Mouse (Mus musculus) embryonic facial prominence, embryonic 12.5 days (tissue): Measurements from ENCODE around the gene Flt3. TPM values are rescaled to one million over a fixed set of nuclear protein-coding genes. Genes with fewer than 3 reads are reported as not detected.

Source experiments
- ATAC-seq: fragments of 200-750 bp; cut with Nextera tagmentation; 2 replicates; pipeline ENCODE4 v1.8.0; 2017; ENCODE audit not compliant: insufficient number of reproducible peaks, insufficient read depth, low FRiP score, low TSS enrichment
- H3K27ac ChIP-seq: fragments of 300-500 bp; sonication (generic); 2 replicates; pipeline ENCODE4 v1.5.1; 2016; ENCODE audit warnings: mild to moderate bottlenecking
- H3K27me3 ChIP-seq: fragments of 300-500 bp; sonication (generic); 2 replicates; pipeline ENCODE4 v1.6.1; 2016; ENCODE audit warnings: mild to moderate bottlenecking, moderate library complexity
- H3K36me3 ChIP-seq: fragments of 300-500 bp; sonication (generic); 2 replicates; pipeline ENCODE4 v1.6.1; 2016; ENCODE audit warnings: mild to moderate bottlenecking
- H3K4me1 ChIP-seq: fragments of 300-500 bp; sonication (generic); 2 replicates; pipeline ENCODE4 v1.6.1; 2016
- H3K4me2 ChIP-seq: fragments of 300-500 bp; sonication (generic); replicated peaks from 2 replicates; pipeline ENCODE4 v1.6.1; 2016; ENCODE audit warnings: mild to moderate bottlenecking, moderate library complexity
- H3K4me3 ChIP-seq: fragments of 300-500 bp; sonication (generic); 2 replicates; pipeline ENCODE4 v1.5.1; 2016; ENCODE audit warnings: mild to moderate bottlenecking
- H3K9ac ChIP-seq: fragments of 300-500 bp; sonication (generic); 2 replicates; pipeline ENCODE4 v1.6.1; 2016; ENCODE audit warnings: mild to moderate bottlenecking, moderate library complexity
- H3K9me3 ChIP-seq: fragments of 300-500 bp; sonication (generic); 2 replicates; pipeline ENCODE4 v1.6.1; 2016; ENCODE audit warnings: mild to moderate bottlenecking, moderate library complexity
- WGBS: fragments of 180-500 bp; shearing (Covaris S2); methylation state at CpG from one replicate; pipeline ENCODE4 v1.1.7; 2016; 5-methylcytosine and 5-hydroxymethylcytosine counted together
- polyA plus RNA-seq: library from polyadenylated mRNA; unstranded; fragments of >200 nt; fragmentation: Nextera tagmentation; extraction: Ambion mirVana; gene quantifications from 2 replicates; pipeline ENCODE4 v1.2.1, GENCODE M21; 2016

Gene Flt3
- polyA plus RNA-seq, 1 experiment from 2014 or later = 0.37 TPM

DNA sequence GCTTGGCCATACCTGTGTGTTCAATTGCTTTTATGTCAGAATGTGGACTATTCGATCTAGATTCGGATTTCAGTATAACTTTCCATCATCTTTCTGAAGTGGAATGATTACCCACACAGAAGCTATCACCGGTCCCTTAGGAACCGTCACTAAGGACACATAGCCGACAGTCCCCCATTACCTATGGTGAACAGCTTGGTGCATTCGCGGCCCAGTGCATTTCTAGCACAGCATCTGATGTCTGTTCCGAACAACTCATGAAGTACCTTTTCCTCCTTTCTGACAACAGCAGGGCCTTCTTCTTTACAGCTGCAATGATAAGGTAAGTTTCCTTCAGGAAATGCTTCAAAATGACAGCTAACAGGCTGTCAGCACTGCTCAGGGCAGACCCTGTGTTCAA is 30.0 kb downstream of the Flt3 start:
- Histone ChIP-seq H3K9ac (no peak overlapping the region), H3K4me3 (no peak overlapping the region), H3K9me3 (no peaks in the 10 kb centered on the region), H3K4me2 (no peak overlapping the region), H3K36me3 (no peaks in the 10 kb centered on the region), H3K27ac (no peak overlapping the region), H3K4me1 (no peaks in the 10 kb centered on the region), H3K27me3 (no peaks in the 10 kb centered on the region)
- no peak for ATAC-seq
- 86% methylated on average over 8 of the region's 8 CpGs for WGBS

DNA sequence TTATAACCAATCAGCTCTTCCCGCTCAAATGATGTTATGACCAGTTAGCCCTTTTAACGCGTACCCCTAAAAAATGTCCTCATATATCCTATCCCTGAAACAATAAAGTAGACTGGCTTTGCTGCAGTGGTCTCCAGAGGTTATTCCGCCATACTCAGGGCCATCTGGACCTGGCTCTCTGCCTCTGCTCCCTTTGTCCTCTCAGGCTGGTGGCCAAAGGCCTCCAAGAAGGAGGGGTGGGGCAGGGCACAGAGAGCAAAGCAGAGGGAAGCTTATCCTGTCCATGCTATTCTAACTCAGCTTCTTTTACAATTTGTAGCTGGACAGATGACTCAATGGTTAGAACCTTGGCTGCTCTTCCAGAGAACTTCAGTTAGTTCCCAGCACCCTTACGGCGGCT is 32.1 kb downstream of the Flt3 start:
- H3K9ac ChIP-seq = no peak overlapping the region

DNA sequence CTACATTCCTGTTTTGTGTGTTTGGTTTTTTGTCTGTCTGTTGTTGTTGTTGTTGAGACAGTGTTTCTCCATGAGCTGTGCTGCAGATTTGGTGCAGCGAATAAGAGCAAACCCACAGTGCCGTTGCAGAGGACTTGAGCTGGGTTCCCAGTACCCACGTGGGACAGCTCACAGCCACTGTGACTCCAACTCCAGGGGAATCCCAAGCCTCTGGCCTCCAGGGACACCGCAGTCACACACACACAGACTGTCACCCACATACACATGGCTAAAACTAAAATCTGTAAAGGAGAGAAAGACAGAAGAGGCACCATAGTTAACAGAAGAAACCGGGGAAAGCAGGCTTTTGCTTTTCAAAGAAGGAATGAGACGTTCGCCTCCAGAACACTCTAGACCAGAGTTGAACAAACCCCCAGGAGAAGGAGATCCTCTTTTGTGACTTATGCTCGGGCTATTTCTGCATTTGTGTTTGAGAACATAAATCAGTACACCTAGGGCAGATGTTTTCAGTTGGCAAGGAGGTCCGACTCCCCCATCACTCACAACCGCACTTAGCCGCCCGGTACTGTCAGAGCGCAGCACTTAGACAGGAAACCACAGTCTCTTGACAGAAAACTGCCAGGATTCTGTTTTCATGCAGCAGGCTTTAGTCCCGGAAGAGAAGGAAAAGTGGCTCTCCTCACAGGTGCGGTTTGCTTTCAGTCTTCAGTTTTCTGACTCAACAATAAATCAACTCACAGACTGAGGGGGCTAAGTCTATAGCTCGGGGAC is 34.1 kb downstream of the Flt3 start:
- Histone ChIP-seq H3K36me3 (no peaks in the 10 kb centered on the region), H3K4me2 (no peak overlapping the region), H3K4me1 (no peaks in the 10 kb centered on the region), H3K9ac (no peak overlapping the region), H3K4me3 (no peak overlapping the region), H3K27me3 (no peaks in the 10 kb centered on the region), H3K9me3 (no peaks in the 10 kb centered on the region), H3K27ac (no peak overlapping the region)
- no peak for ATAC-seq
- WGBS = 64% methylated on average over 16 of the region's 16 CpGs

More for the DNA sequence above, 32.1 kb downstream of the Flt3 start:
- H3K4me1 ChIP-seq = no peaks in the 10 kb centered on the region
- no peak overlapping the region for H3K4me3 ChIP-seq
- no peak for ATAC-seq
- no peak overlapping the region for H3K27ac ChIP-seq
- H3K27me3 ChIP-seq = no peaks in the 10 kb centered on the region
- H3K9me3 ChIP-seq = no peaks in the 10 kb centered on the region
- no peaks in the 10 kb centered on the region for H3K36me3 ChIP-seq
- no peak overlapping the region for H3K4me2 ChIP-seq
- WGBS = 89% methylated on average over 6 of the region's 6 CpGs

DNA sequence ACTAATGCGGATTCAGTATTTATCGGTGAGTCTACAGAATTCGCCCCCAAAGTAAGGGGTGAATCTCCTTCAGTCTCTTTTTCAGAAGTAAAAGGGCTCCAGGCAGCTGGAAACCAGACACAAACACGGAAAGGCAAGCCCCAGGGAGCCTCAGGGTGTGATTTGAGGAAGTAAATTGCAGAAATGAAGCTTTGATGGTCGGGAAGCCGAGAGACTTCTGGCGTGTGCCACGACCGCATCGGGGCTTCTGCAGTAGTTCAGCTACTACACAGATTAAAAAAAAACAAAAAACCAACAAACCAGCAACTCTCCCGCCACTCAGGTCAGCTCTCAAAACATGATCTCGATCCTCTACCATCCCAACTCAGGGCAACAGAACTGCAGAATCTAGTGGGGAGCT is 37.2 kb downstream of the Flt3 start:
- no peak overlapping the region for H3K27ac ChIP-seq
- no peak for ATAC-seq
- H3K4me3 ChIP-seq = no peak overlapping the region
- no peak overlapping the region for H3K4me2 ChIP-seq
- H3K4me1 ChIP-seq = no peaks in the 10 kb centered on the region
- no peaks in the 10 kb centered on the region for H3K36me3 ChIP-seq
- no peaks in the 10 kb centered on the region for H3K27me3 ChIP-seq
- no peaks in the 10 kb centered on the region for H3K9me3 ChIP-seq
- no peak overlapping the region for H3K9ac ChIP-seq
- WGBS = 62% methylated on average over 12 of the region's 12 CpGs

DNA sequence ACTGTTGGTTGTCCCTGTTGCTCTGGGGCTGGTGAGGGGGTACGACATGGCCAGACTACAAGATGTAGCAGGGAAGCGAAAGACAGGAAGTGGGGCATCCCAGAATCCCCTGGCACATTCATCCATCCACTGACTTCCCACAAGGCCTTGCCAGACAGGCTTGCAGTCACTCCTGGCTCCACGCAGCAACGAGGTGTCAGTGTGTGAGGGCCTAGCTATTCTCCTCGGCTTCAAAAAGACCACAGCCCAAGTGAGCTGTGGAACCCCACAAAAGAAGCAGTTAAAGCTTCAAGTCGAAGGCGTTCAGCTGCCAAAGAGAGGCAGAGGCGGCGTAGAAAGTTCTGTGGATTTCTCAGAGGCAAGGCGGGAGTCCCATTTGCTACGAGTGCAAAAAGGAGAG is 41.8 kb downstream of the Flt3 start:
- Histone ChIP-seq H3K27me3 (no peaks in the 10 kb centered on the region), H3K36me3 (no peaks in the 10 kb centered on the region), H3K4me1 (no peaks in the 10 kb centered on the region), H3K9ac (no peak overlapping the region), H3K4me2 (no peak overlapping the region), H3K27ac (no peak overlapping the region), H3K4me3 (no peak overlapping the region), H3K9me3 (no peaks in the 10 kb centered on the region)
- WGBS = 89% methylated on average over 11 of the region's 11 CpGs
- no peak for ATAC-seq

DNA sequence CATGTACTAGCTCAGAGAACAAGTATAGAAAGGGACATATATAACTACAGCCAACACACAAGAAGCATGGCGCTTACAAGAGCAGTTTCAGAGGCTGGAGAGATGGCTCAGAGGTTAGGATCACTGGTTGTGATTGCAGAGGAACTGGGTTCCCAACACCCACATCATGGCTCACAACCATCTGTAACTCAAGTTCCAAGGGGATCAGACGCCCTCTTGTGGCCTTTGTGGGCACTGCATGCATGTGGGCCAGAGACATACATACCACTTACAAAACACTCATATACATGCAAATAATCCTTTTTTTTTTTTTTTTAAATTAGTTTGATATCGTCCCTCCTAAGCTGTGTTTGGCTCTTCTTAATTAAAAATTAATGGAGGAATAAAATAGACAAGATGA is 42.8 kb downstream of the Flt3 start:
- no peaks in the 10 kb centered on the region for H3K9me3 ChIP-seq
- no peak overlapping the region for H3K9ac ChIP-seq
- H3K4me2 ChIP-seq = no peak overlapping the region
- ATAC-seq = no peak
- no peaks in the 10 kb centered on the region for H3K36me3 ChIP-seq
- H3K27me3 ChIP-seq = no peaks in the 10 kb centered on the region
- no peaks in the 10 kb centered on the region for H3K4me1 ChIP-seq
- H3K4me3 ChIP-seq = no peak overlapping the region
- 48% methylated on average over 3 of the region's 3 CpGs for WGBS
- no peak overlapping the region for H3K27ac ChIP-seq

DNA sequence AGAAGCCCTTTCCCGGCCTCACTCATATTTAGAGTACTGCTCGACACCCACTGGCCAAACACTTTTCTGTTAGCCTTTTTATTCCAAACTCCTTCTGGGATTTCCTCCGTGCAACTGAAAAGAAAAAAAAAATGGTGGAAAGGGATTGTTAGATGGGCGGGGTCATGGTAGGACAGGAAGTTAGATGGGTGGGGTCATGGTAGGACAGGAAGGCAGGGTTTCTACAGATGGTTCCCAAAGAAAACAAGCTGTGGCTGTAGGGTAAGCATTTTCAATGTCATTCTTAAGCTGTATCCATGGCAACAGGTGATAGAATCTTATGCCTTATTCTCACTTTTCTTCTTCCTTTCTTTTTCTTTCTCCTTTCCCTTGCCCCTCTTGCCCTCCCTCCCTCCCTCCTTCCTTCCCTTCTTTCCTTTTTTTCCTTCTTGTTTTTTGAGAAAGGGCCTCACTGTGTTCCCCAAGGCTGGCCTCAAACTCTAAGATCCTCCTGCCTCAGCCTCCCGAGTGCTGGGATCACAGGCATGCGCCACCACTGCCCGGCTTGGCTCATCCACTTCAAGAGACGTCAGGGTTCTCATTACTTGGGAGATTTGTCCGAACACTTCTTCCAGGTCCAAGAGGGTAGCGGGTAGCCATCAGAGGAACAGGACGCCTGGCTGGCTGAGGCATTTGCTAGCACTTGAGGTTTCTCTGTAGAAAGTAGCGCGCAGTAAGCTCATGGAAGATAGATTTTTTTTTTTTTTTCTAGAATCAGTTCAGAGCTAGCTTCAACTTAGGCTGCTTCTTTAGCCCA is 43.8 kb downstream of the Flt3 start:
- WGBS = 91% methylated on average over 13 of the region's 13 CpGs
- no peak overlapping the region for H3K27ac ChIP-seq

DNA sequence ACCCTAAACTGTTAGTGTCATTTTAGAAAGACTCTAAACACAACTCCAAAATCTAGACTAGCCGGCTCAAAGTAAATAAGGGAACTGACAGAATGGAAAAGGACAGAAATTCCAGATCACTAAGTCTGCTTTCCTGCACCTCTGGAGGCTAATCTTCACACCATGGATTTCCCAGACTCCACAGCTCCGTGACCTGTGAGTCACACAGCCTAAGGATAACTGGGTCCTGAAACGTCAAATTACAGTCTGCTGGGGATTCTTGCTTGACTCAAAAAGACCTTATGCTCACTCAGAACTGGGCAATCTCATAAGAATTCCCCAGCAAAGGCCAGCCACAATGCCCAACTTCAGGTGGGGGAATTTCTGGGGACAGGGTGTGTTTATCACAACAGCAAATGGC is 44.5 kb downstream of the Flt3 start:
- no peaks in the 10 kb centered on the region for H3K9me3 ChIP-seq
- ATAC-seq = no peak
- H3K4me3 ChIP-seq = no peak overlapping the region
- no peak overlapping the region for H3K27ac ChIP-seq
- no peaks in the 10 kb centered on the region for H3K4me1 ChIP-seq
- no peaks in the 10 kb centered on the region for H3K36me3 ChIP-seq
- no peaks in the 10 kb centered on the region for H3K27me3 ChIP-seq
- WGBS = 65% methylated on average over 3 of the region's 3 CpGs
- no peak overlapping the region for H3K4me2 ChIP-seq
- H3K9ac ChIP-seq = no peak overlapping the region

More for the DNA sequence above, 43.8 kb downstream of the Flt3 start:
- H3K4me2 ChIP-seq = no peak overlapping the region
- H3K9me3 ChIP-seq = no peaks in the 10 kb centered on the region
- no peaks in the 10 kb centered on the region for H3K36me3 ChIP-seq
- H3K9ac ChIP-seq = no peak overlapping the region
- H3K4me1 ChIP-seq = no peaks in the 10 kb centered on the region
- ATAC-seq = no peak
- H3K4me3 ChIP-seq = no peak overlapping the region
- H3K27me3 ChIP-seq = no peaks in the 10 kb centered on the region

DNA sequence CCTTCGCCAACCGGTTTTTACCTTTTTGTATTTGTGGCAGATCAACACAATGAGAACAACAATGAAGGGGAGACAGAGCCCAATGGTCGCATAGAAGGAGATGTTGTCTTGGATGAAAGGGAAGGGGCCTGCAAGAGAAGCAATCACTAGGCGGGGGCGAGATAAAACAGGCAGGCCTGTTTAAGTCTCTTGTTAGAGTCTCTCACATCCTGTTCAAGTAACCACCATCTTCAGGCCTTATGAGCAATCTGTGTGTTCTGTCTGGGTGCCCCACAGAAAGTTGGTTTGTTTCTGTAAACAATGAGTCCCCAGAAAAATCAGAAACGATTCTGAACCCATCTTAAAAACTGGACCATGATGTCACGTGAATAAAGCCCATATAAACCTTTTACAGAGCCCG is 45.3 kb downstream of the Flt3 start:
- Histone ChIP-seq H3K27ac (no peak overlapping the region), H3K9ac (no peak overlapping the region), H3K9me3 (no peaks in the 10 kb centered on the region), H3K27me3 (no peaks in the 10 kb centered on the region), H3K4me2 (no peak overlapping the region), H3K36me3 (no peaks in the 10 kb centered on the region), H3K4me3 (no peak overlapping the region), H3K4me1 (no peaks in the 10 kb centered on the region)
- WGBS = 85% methylated on average over 8 of the region's 8 CpGs
- no peak for ATAC-seq

DNA sequence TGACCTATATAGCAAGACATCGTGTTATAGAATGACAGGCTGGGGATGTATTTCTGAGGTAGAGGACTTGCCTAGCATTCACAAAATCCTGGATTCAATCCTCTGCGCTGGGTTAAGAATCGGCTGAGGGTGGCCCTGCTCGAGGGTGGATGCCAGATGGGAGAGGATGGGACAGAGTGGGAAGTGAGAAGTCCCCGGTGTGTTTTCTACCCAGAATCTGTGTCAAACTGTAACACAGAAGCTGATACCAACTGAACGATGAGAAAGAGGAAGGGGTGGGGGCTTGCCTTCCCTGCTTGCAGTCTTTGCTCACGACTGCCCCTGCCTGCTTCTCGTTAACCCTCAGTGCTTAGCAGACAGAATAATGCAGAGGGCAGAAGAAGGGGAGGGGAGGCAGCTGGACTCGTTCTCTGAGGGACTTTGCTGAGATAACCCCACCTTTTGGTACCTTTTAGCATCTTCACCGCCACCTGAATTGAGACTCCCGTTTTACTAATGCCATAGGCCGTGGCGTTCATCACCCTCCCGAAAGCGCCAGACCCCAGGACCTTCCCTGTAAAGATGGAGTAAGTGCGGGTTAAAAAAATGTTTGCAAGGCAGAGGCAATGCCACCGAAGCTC is 46.0 kb downstream of the Flt3 start:
- Histone ChIP-seq H3K4me1 (no peaks in the 10 kb centered on the region), H3K27me3 (no peaks in the 10 kb centered on the region), H3K9me3 (no peaks in the 10 kb centered on the region), H3K4me3 (no peak overlapping the region), H3K9ac (no peak overlapping the region), H3K27ac (no peak overlapping the region), H3K36me3 (no peaks in the 10 kb centered on the region), H3K4me2 (no peak overlapping the region)
- WGBS = 52% methylated on average over 17 of the region's 17 CpGs
- no peak for ATAC-seq

DNA sequence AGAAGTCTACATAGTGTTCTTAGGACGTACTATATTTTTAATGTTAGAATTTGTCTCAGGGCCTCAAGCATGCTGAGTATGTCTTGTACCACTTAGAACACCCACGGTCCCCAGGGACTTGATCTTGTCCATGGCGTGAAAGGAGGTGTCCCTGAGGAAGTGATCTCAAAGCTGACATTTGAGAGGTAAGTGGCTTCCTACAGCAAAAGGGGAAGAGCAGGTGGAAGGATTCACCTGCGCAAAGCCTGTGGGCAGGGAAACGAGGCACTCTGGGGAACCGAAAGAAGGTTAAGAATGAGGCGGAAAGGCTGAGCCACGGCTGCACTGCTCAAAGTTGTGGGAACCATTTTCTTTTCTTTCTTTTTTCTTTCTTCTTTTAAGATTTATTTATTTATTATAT is 48.4 kb downstream of the Flt3 start:
- Histone ChIP-seq H3K9ac (no peak overlapping the region), H3K36me3 (no peaks in the 10 kb centered on the region), H3K4me1 (no peaks in the 10 kb centered on the region), H3K27me3 (no peaks in the 10 kb centered on the region), H3K27ac (no peak overlapping the region), H3K4me2 (no peak overlapping the region), H3K9me3 (no peaks in the 10 kb centered on the region), H3K4me3 (no peak overlapping the region)
- no peak for ATAC-seq
- 87% methylated on average over 8 of the region's 8 CpGs for WGBS

DNA sequence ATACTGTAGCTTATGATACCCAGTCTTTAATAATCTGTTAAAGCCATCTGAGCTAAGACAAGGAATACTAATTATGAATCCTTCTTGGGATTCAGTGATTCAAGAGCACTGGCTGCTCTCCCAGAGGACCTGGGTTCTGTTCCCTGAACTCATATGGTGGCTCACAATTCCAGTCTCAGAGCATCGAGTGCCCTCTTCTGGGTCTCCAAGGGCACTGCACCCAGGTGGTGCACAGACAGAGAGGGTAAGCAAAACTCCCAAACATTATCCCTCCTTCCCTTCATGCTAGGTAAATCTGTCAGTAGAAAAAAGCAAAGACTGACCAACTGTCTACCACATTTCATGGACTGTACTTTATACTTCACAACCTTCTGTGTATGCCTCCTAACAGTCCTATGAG is 54.3 kb downstream of the Flt3 start:
- no peaks in the 10 kb centered on the region for H3K36me3 ChIP-seq
- H3K27me3 ChIP-seq = no peaks in the 10 kb centered on the region
- H3K9ac ChIP-seq = no peak overlapping the region
- ATAC-seq = no peak
- WGBS = 75% methylated on average over 1 of the region's 1 CpGs
- H3K4me1 ChIP-seq = no peaks in the 10 kb centered on the region
- no peak overlapping the region for H3K4me2 ChIP-seq
- no peak overlapping the region for H3K4me3 ChIP-seq
- H3K9me3 ChIP-seq = no peaks in the 10 kb centered on the region
- H3K27ac ChIP-seq = no peak overlapping the region
